Mouse (Mus musculus) lung, postnatal 0 days (tissue): ENCODE data around the gene Olfr314. TPM values are rescaled to one million over a fixed set of nuclear protein-coding genes. Genes with fewer than 3 reads are reported as not detected.
"Not testable (repeated sequence)": the region's sequence is repeated elsewhere in the genome, so short reads cannot be mapped to it uniquely, and the experiment has no call there.

Experiments
- ATAC-seq: fragments of 200-750 bp; cut with Nextera tagmentation; 2 replicates; pipeline ENCODE4 v1.8.0; 2017; ENCODE audit warnings: moderate library complexity
- DNase-seq: peaks from one replicate; pipeline ENCODE4 v3.0.0-alpha.2; 2016; ENCODE audit warnings: low spot score
- H3K27ac ChIP-seq: fragments of 300-500 bp; sonication (generic); 2 replicates; pipeline ENCODE4 v1.5.1; 2014; ENCODE audit warnings: antibody characterized with exemption, mild to moderate bottlenecking, low read length, mixed read lengths
- H3K27me3 ChIP-seq: fragments of 300-500 bp; sonication (generic); replicated peaks from 2 replicates; pipeline ENCODE4 v1.6.1; 2014; ENCODE audit warnings: low read length, mixed read lengths; ENCODE audit not compliant: insufficient read depth
- H3K36me3 ChIP-seq: fragments of 300-500 bp; sonication (generic); 2 replicates; pipeline ENCODE4 v1.6.1; 2014; ENCODE audit warnings: low read length, mixed read lengths; ENCODE audit not compliant: insufficient read depth
- H3K4me1 ChIP-seq: fragments of 300-500 bp; sonication (generic); 2 replicates; pipeline ENCODE4 v1.6.1; 2014; ENCODE audit warnings: antibody characterized with exemption, low read depth, low read length, mixed read lengths; ENCODE audit not compliant: insufficient read depth
- H3K4me2 ChIP-seq: fragments of 300-500 bp; sonication (generic); replicated peaks from 2 replicates; pipeline ENCODE4 v1.6.1; 2014; ENCODE audit warnings: low read depth, mild to moderate bottlenecking, low read length, moderate library complexity, mixed read lengths
- H3K4me3 ChIP-seq: fragments of 300-500 bp; sonication (generic); 2 replicates; pipeline ENCODE4 v1.5.1; 2014; ENCODE audit warnings: low read depth, low read length
- H3K9ac ChIP-seq: fragments of 300-500 bp; sonication (generic); replicated peaks from 2 replicates; pipeline ENCODE4 v1.6.1; 2014; ENCODE audit warnings: low read depth, mild to moderate bottlenecking
- H3K9me3 ChIP-seq: fragments of 300-500 bp; sonication (generic); 2 replicates; pipeline ENCODE4 v1.6.1; 2016; ENCODE audit warnings: low read length, mixed read lengths
- CTCF ChIP-seq: IDR thresholded peaks from 2 replicates; pipeline ENCODE4 v1.5.1; 2016; ENCODE audit warnings: antibody characterized with exemption, mild to moderate bottlenecking
- EP300 ChIP-seq: IDR thresholded peaks from 2 replicates; pipeline ENCODE4 v1.6.1; 2016; ENCODE audit warnings: antibody characterized with exemption, mild to moderate bottlenecking, control low read depth
- WGBS: fragments of 180-500 bp; shearing (Covaris S2); extraction: QIAGEN DNeasy Blood & Tissue Kit; methylation state at CpG from one replicate; pipeline ENCODE4 v1.1.7; 2014; 5-methylcytosine and 5-hydroxymethylcytosine counted together
- polyA plus RNA-seq: library from polyadenylated mRNA; unstranded; fragments of >200 nt; fragmentation: Nextera tagmentation; extraction: Ambion mirVana; gene quantifications from 2 replicates; pipeline ENCODE4 v1.2.1, GENCODE M21; 2015

The Olfr314 gene
- polyA plus RNA-seq, 1 experiment from 2014 or later = not detected

- Histone ChIP-seq H3K4me1 (no peaks in the 10 kb centered on the region), H3K27ac (no peak overlapping the region), H3K4me3 (no peak overlapping the region), H3K9me3 (no peaks in the 10 kb centered on the region), H3K9ac (no peak overlapping the region), H3K36me3 (no peaks in the 10 kb centered on the region), H3K27me3 (no peaks in the 10 kb centered on the region), H3K4me2 (no peak overlapping the region)
- DNase-seq (no peak), ATAC-seq (no peak)
- WGBS = 70% methylated on average over 1 of the region's 1 CpGs
- TF ChIP-seq CTCF (no peak), EP300 (no peak)
Measured at GRCm38 (mm10) chr11:58815676-58816075, 32.9 kb downstream of the Olfr314 start.

GRCm38 (mm10) chr11:58828937-58829336, 46.2 kb downstream of the Olfr314 start, which contains the start of gene Olfr312:
Olfr312 (plus strand) TSS chr11:58829237.
- H3K27me3 ChIP-seq, H3K9me3 ChIP-seq, DNase-seq, H3K4me2 ChIP-seq, H3K9ac ChIP-seq, H3K4me1 ChIP-seq, H3K4me3 ChIP-seq, H3K36me3 ChIP-seq, H3K27ac ChIP-seq, ATAC-seq: not testable (repeated sequence)

GRCm38 (mm10) chr11:58829764-58830163, 47.0 kb downstream of the Olfr314 start:
- H3K4me3 ChIP-seq = no peak overlapping the region
- no peak overlapping the region for H3K9ac ChIP-seq
- TF ChIP-seq EP300 (no peak), CTCF (no peak)
- 72% methylated on average over 3 of the region's 3 CpGs for WGBS
- H3K9me3 ChIP-seq = no peaks in the 10 kb centered on the region
- no peaks in the 10 kb centered on the region for H3K36me3 ChIP-seq
- H3K27ac ChIP-seq = no peak overlapping the region
- DNase-seq (no peak), ATAC-seq (no peak)
- H3K4me2 ChIP-seq = no peak overlapping the region
- H3K4me1 ChIP-seq = no peaks in the 10 kb centered on the region
- H3K27me3 ChIP-seq = no peaks in the 10 kb centered on the region

- DNase-seq, H3K36me3 ChIP-seq, H3K27ac ChIP-seq, ATAC-seq, H3K27me3 ChIP-seq, H3K4me3 ChIP-seq, H3K4me2 ChIP-seq, H3K9ac ChIP-seq, H3K4me1 ChIP-seq, H3K9me3 ChIP-seq: not testable (repeated sequence)
- 61% methylated on average over 3 of the region's 3 CpGs for WGBS
Measured at GRCm38 (mm10) chr11:58832541-58832940, 49.8 kb downstream of the Olfr314 start.

Other genes starting within 250 kb of the Olfr314 start
- not detected in 2 replicates for gene Olfr330, start 248.1 kb upstream of the Olfr314 start, polyA plus RNA-seq
- gene Olfr329-ps, start 236.5 kb upstream of the Olfr314 start, polyA plus RNA-seq = not detected in 2 replicates
- gene Olfr328, start 227.3 kb upstream of the Olfr314 start, polyA plus RNA-seq = 0.07 TPM in 1 of 2 replicates, not detected in the other
- not detected in 2 replicates for gene Olfr224, start 212.4 kb upstream of the Olfr314 start, polyA plus RNA-seq
- gene Olfr325, start 205.2 kb upstream of the Olfr314 start, polyA plus RNA-seq = not detected in 2 replicates
- gene Olfr324, start 187.8 kb upstream of the Olfr314 start, polyA plus RNA-seq = not detected in 2 replicates
- gene 2210407C18Rik, start 166.9 kb upstream of the Olfr314 start, polyA plus RNA-seq = not detected in 2 replicates
- gene Olfr323, start 152.5 kb upstream of the Olfr314 start, polyA plus RNA-seq = not detected in 2 replicates
- gene Trim58, start 142.5 kb upstream of the Olfr314 start, polyA plus RNA-seq = 0.08 and 0.20 TPM in 2 replicates
- not detected in 2 replicates for gene Olfr322, start 124.2 kb upstream of the Olfr314 start, polyA plus RNA-seq
- gene Olfr320, start 101.9 kb upstream of the Olfr314 start, polyA plus RNA-seq = not detected in 2 replicates
- gene Olfr319, start 83.8 kb upstream of the Olfr314 start, polyA plus RNA-seq = not detected in 2 replicates
- not detected in 2 replicates for gene Olfr318, start 58.9 kb upstream of the Olfr314 start, polyA plus RNA-seq
- not detected in 2 replicates for gene Olfr317, start 43.7 kb upstream of the Olfr314 start, polyA plus RNA-seq
- gene Olfr316, start 30.2 kb upstream of the Olfr314 start, polyA plus RNA-seq = not detected in 2 replicates
- gene Olfr315, start 9.8 kb upstream of the Olfr314 start, polyA plus RNA-seq = not detected in 2 replicates
- gene Fam183b, start 19.0 kb downstream of the Olfr314 start, polyA plus RNA-seq = 31.4 and 36.1 TPM in 2 replicates
- gene Olfr313, start 32.0 kb downstream of the Olfr314 start, polyA plus RNA-seq = not detected in 2 replicates
- not detected in 2 replicates for gene Olfr312, start 46.3 kb downstream of the Olfr314 start, polyA plus RNA-seq
- not detected in 2 replicates for gene Olfr311, start 56.3 kb downstream of the Olfr314 start, polyA plus RNA-seq
- gene Gm12258, start 64.2 kb downstream of the Olfr314 start, polyA plus RNA-seq = 5.4 and 5.5 TPM in 2 replicates
- gene 2810021J22Rik, start 84.3 kb downstream of the Olfr314 start, polyA plus RNA-seq = 3.2 and 4.0 TPM in 2 replicates
- 2.4 and 2.8 TPM in 2 replicates for gene Zfp39, start 121.3 kb downstream of the Olfr314 start, polyA plus RNA-seq
- gene Btnl10, start 135.0 kb downstream of the Olfr314 start, polyA plus RNA-seq = 0.05 and 0.12 TPM in 2 replicates
- gene Rnf187, start 156.0 kb downstream of the Olfr314 start, polyA plus RNA-seq = 168 and 169 TPM in 2 replicates
- gene Hist3h2ba, start 166.0 kb downstream of the Olfr314 start, polyA plus RNA-seq = 2.6 TPM in 2 replicates
- gene Hist3h2a, start 171.7 kb downstream of the Olfr314 start, polyA plus RNA-seq = 21.6 and 28.6 TPM in 2 replicates
- gene Trim17, start 171.7 kb downstream of the Olfr314 start, polyA plus RNA-seq = 0.62 and 0.83 TPM in 2 replicates
- 19.1 and 20.2 TPM in 2 replicates for gene Trim11, start 195.1 kb downstream of the Olfr314 start, polyA plus RNA-seq